Mouse (Mus musculus): ENCODE measurements around the gene Chrm3. TPM values are rescaled to one million over a fixed set of nuclear protein-coding genes. Genes with fewer than 3 reads are reported as not detected.

Chrm3 gene
- total RNA-seq (2023) = 1 to 10 TPM; 2.7 to 3.1 TPM

GRCm38 (mm10) chr13:10360777-10361176 lies at the start of gene Chrm3:
TSS of gene Chrm3 (minus strand) at chr13:10360847.

